Mouse (Mus musculus) spleen, adult 18-20 months (tissue): Measurements from ENCODE around the gene Scg5.

Experiments used
- DNase-seq, 2 experiments: peaks; one replicate each; pipeline ENCODE4 v3.0.0; 2022; ENCODE audit warnings: mixed read lengths in 2 of 2

Scg5 gene

GRCm38 (mm10) chr2:113805765-113806164, 23.2 kb downstream of the Scg5 start:
- no peak for DNase-seq

- no peak for DNase-seq
Measured at GRCm38 (mm10) chr2:113803753-113804152, 25.2 kb downstream of the Scg5 start.

- DNase-seq: no peak
Measured at GRCm38 (mm10) chr2:113800846-113801245, 28.1 kb downstream of the Scg5 start.

DNA sequence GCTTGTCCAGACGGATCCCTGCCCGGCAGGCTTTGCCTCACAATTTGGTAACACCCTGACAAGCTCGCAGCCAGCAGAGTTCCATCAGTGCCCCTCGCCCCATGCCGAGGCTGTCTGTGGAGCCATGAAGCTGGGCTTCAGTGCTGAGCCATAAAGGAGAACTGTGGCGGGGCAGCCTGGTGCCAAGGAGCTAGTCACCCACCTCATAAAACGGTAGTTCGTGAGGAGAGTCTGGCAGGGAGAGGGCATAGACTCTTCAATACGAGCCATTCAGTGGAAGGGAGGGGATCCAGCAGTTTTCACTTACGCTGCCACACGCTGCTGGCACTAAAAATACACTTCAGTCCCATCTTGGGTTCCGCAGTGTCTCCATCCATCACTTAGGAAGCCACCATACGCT, 30.3 kb downstream of the Scg5 start:
- no peak for DNase-seq

DNA sequence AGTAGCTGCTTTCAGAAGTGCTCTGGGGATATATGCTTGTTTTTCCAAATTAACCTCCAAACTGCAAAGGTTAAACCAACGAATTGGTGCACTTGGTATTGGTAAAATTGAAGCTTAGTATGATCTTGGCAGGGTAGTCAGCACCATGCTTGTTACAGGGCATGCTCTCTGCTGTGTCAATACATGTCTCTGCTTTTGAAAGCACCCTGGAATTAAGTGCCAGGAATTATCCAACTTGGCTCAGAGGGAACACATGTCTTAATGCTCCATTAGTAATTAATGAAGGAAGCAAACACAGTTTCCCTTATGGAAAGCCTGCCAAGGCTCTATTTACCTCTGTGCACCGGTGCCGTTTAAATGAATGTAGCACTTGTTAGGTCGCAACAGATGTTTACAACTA, 33.7 kb downstream of the Scg5 start:
- DNase-seq: no peak

- no peak for DNase-seq
Measured at GRCm38 (mm10) chr2:113793521-113793920, 35.4 kb downstream of the Scg5 start.

DNA sequence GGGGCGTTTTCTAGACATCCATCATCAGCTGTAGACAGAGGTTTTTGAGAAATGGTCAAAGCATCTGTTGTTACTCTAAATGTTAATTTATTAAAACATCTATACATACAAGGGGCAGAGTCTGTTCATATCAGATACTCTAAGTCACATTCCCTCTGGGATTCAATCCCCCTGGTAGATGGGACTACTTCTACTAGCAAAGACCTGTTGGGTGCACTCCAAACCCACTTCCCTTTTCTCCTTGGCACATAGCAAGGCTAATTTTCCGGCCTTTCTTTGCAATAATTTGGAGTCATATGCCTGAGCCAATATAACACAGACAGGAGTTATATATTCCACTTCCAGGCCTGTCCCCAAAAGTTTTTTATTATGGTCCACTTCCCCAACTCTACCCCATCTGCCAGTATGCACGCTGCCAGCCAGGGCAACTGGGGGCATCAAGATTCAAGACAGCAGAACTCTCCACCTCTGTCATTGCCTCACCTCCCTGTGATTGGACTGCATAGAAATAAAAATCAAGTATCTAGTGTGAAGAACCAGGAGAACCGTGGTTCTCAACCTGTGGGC, 40.0 kb downstream of the Scg5 start:
- no peak for DNase-seq

- no peak for DNase-seq
Measured at GRCm38 (mm10) chr2:113787882-113788281, 41.0 kb downstream of the Scg5 start.

GRCm38 (mm10) chr2:113784851-113785250, 44.1 kb downstream of the Scg5 start:
- DNase-seq: no peak

DNA sequence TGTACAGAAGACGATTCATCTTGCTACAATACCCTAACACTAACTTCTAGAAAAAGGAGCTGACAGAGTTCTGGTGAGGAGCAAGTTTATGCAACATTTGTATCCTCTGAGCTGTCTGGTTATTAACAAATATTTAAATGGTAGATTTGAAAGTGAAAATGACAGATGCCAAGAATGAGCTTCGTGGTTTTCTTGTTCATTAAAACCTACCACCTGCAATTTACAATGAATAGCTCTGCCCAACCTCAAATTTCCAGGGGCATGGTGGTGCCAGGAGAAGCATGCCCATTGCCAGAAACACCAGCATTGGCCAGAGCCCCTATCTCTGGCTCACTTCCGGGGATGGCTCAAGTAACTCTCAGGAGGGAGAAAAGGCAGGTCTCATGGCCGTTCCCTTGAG, 47.4 kb downstream of the Scg5 start:
- no peak for DNase-seq

DNA sequence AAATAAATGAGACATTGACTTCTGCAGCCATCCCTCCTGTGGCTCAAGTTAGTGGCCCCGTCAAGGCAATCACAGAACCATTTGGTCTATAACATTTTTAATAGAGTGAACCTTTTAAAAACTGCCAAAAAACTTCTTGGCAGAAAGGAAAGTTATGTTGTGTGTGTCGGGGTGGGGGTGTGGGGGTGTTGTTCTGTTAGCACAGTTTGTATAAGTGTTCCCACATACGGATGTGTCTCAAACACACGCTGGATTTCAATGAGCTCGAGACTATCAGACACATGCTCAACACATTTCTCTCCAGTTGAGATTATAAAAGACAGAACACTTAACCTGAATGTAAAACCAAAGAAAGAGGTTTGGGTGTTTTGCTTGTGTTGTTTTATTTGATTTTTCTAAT, 47.8 kb downstream of the Scg5 start:
- no peak for DNase-seq

GRCm38 (mm10) chr2:113779336-113779735, 49.6 kb downstream of the Scg5 start:
- DNase-seq: no peak

DNA sequence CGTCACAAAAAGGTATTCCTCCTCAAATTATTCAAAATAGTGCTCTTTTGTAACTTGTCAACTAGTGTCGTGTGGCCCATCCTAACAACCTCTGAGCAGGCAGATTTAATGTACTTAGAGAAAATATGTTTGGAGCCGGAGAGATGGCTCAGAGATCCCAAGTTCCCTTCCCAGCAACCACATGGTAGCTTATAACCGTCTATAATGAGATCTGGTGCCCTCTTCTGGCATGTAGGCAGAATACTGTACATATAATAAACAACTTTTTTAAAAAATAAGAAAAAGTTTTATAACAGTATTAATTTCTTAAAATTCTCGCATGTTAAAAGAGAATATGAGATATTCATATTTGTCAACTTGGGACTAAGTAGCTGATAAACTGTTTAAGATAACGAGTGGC, 50.9 kb downstream of the Scg5 start:
- DNase-seq: no peak

GRCm38 (mm10) chr2:113776297-113776696, 52.6 kb downstream of the Scg5 start:
- DNase-seq: no peak

DNA sequence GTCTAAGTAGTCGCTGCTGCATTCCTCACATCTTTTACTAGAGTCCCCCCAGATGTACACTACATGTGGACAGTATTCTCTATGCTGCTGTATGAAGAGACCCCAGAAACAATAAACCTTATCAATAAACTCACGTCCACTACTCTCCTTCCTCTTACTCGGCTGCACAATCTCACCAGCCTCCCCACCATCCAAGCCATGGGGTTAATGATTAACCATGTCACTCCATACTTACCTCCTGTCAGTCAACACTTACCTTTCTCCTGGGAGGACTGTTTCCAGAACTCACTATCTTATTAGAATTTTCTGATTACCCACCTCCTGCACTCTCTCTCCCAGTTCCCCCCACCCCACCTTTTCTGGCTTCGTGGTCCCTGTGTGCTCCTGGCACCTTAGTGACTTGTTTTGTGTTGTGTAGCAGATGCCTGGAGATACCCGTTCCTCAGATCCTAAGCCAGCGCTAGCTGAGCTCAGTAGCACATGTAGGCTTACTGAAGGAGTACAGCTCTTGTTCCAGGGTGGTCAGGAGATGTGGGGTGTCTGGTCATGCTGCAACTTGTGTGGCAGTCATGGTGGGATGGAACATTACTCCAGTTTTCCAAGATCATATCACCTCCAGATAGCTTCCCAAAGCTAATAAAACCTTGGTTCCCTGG, 54.6 kb downstream of the Scg5 start:
- no peak for DNase-seq

GRCm38 (mm10) chr2:113768541-113769303, 60.2 kb downstream of the Scg5 start:
- DNase-seq: no peak

- DNase-seq: no peak
Measured at GRCm38 (mm10) chr2:113765885-113766284, 63.0 kb downstream of the Scg5 start.

GRCm38 (mm10) chr2:113764968-113765367, 64.0 kb downstream of the Scg5 start:
- DNase-seq: no peak

DNA sequence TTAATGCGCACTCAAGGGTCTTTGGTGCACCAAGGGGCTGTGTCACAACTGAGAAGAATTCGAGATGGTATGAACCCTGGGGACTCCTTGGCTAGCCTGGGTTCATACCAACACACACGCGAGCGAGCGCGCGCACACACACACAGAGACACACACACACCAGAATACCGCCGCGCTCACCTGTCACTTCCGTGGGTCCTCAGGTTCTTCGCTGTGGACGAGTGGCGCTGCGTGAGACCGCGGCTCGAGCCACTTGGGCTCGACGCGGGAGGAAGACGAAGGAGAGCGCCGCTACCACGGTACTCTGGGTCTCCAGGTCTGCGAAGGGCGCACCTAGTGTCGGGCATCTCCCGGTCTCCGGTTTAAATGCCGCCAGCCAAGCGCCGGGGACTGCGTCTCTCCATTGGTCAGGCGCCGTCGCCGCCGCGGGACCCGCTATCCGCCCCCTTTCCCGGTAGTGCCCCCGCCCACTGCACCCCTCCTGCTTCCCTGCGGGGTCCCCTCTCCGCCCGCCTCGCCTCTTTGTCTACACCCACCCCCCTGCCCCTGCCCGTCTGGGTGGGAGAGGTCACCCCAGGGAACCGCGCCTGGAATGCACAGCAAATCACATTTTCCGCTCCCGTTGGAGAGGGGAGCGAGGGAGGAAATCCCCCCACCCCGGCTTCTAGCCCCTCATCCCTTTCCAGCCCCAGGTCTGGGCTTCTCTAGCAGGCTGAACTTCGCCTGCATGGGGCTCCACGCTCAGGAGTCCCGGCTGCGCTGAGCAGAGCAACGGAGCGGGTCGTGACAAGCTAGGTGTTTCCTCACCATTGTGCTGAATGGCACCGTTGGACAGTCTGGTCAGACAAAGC, 70.4 kb downstream of the Scg5 start, which contains the start of gene Grem1:
TSS of gene Grem1 (minus strand) at position 336 of the 851 bp plus-strand sequence.
- no peak for DNase-seq

DNA sequence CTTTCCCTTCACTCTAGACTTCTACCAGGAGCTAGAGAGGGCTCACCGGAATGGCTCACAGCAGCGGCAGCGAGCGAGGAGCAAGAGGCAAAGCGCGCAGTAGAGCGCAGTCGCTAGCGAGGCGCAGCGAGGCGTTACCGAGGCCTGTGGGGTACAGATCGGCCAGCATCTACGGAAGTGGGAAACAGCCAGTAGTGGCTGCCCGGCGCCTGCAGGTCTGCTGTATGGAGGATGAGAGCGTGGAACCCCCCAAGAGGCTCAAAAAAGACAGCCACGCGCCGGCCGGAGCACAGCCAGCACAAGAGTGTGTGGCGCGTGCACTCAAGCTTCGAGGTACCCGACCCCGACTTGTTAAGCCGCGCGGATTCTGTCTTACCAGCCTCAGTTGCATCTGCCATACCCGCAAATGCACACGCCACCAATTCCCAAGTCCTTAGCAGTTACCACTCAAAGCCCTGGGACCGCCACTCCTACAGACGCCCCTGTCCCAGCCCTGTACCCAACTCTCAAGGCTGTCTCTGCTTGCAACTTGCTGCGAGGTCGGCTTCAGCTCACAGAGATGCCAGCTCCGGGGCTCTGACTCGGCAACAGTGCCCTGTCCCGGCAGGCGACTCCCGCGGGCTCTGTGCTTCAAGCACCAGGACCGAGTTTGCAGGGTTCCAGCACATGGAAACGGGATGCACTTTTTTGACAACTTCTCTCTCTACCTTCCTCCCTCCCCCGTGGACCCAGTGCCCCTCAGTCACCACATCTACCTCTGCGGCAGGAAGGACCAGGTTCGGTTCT, 71.2 kb downstream of the Scg5 start:
- no peak for DNase-seq

GRCm38 (mm10) chr2:113756924-113757524, 71.9 kb downstream of the Scg5 start:
- DNase-seq: no peak

- DNase-seq: no peak
Measured at GRCm38 (mm10) chr2:113749721-113750120, 79.2 kb downstream of the Scg5 start.
